Mouse (Mus musculus) embryo, embryonic 9.5 days (tissue): ENCODE results near the gene Tspan33.

ENCODE experiments used
- DNase-seq: peaks from one replicate; pipeline ENCODE4 v3.0.0-alpha.2; 2017; ENCODE audit errors: extremely low spot score

The Tspan33 gene

GRCm38 (mm10) chr6:29697548-29697947 is 3.5 kb downstream of the Tspan33 start:
- DNase-seq: no peak

- no peak for DNase-seq
Measured at GRCm38 (mm10) chr6:29699085-29699745, 5.2 kb downstream of the Tspan33 start.

GRCm38 (mm10) chr6:29701051-29701450 is 7.0 kb downstream of the Tspan33 start:
- DNase-seq: no peak

- no peak for DNase-seq
Measured at GRCm38 (mm10) chr6:29702126-29702525, 8.1 kb downstream of the Tspan33 start.

- no peak for DNase-seq
Measured at GRCm38 (mm10) chr6:29704143-29704542, 10.1 kb downstream of the Tspan33 start.

- peak; percentile 51 for DNase-seq
Measured at GRCm38 (mm10) chr6:29707902-29708301, 13.9 kb downstream of the Tspan33 start.

GRCm38 (mm10) chr6:29711318-29711717 is 17.3 kb downstream of the Tspan33 start:
- no peak for DNase-seq

GRCm38 (mm10) chr6:29712011-29712584 is 18.1 kb downstream of the Tspan33 start:
- peak; percentile 45 for DNase-seq

GRCm38 (mm10) chr6:29716624-29717365 is 22.8 kb downstream of the Tspan33 start:
- no peak for DNase-seq

- no peak for DNase-seq
Measured at GRCm38 (mm10) chr6:29717541-29717940, 23.5 kb downstream of the Tspan33 start.

- no peak for DNase-seq
Measured at GRCm38 (mm10) chr6:29717952-29718521, 24.0 kb downstream of the Tspan33 start.

- peak; percentile 76 for DNase-seq
Measured at GRCm38 (mm10) chr6:29718894-29719329, 24.9 kb downstream of the Tspan33 start.

- DNase-seq: no peak
Measured at GRCm38 (mm10) chr6:29721890-29722289, 27.9 kb downstream of the Tspan33 start.

- no peak for DNase-seq
Measured at GRCm38 (mm10) chr6:29726576-29727200, 32.7 kb downstream of the Tspan33 start.

- no peak for DNase-seq
Measured at GRCm38 (mm10) chr6:29728035-29728434, 34.0 kb downstream of the Tspan33 start.

GRCm38 (mm10) chr6:29729491-29729890 is 35.5 kb downstream of the Tspan33 start:
- no peak for DNase-seq

GRCm38 (mm10) chr6:29735336-29735688 is 41.3 kb downstream of the Tspan33 start, which contains the start of gene Smo:
Gene Smo, plus strand, starts transcription at chr6:29735503.
- peak; percentile 96 for DNase-seq

- DNase-seq: peak; percentile 81
Measured at GRCm38 (mm10) chr6:29735689-29736451, 41.8 kb downstream of the Tspan33 start.

GRCm38 (mm10) chr6:29736610-29737458 is 42.8 kb downstream of the Tspan33 start:
- no peak for DNase-seq

- no peak for DNase-seq
Measured at GRCm38 (mm10) chr6:29751466-29752152, 57.6 kb downstream of the Tspan33 start.
